Mouse (Mus musculus): Measurements from ENCODE around the gene Timm10.

DNA sequence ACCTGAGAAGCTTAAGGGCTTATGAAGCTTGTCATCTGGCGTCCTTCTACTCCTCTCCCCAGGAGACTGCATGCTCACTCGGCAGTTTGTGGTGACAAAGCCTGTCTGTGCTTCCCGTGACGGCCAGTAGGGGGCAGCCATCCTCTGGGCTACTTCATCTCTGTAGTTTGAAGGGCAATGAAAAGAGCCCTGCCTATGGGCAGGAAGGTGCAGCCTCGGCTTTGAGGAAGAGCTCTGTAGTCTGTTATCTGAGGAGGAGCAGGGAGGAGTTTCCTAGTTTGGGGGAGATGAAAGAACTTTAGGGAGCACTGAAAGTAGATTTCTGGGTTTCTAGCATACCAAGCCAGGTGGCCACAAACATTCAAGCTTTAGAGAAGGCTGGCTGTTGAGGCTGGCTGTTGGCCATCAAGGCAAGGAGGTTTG is 41.7 kb downstream of the Timm10 start:
- TF ChIP-seq POLR2A (IDR thresholded peaks at IDR 0.05; ENCODE audit: extremely low read depth, insufficient read depth, low read length): no peak
- peak; percentile 64 for TF ChIP-seq CTCF (IDR thresholded peaks at IDR 0.05; ENCODE audit: extremely low read depth, insufficient read depth, low read length)

Measured in cortical plate, adult 2 months (tissue).